Mouse (Mus musculus): ENCODE results near the gene Calm4. TPM values are rescaled to one million over a fixed set of nuclear protein-coding genes. Genes with fewer than 3 reads are reported as not detected.

The Calm4 gene
- polyA plus RNA-seq, 1 experiment: not detected

- no peak overlapping the region for H3K4me3 ChIP-seq (replicated peaks; ENCODE audit: insufficient read depth, low read depth, low read length)
- no peak overlapping the region for H3K27ac ChIP-seq (ENCODE audit: insufficient read depth, low read length)
- WGBS: 59% methylated on average over 6 of the region's 6 CpGs
- no peak for TF ChIP-seq POLR2A (IDR thresholded peaks at IDR 0.05; ENCODE audit: borderline replicate concordance, insufficient read depth, low read length)
- TF ChIP-seq CTCF (IDR thresholded peaks at IDR 0.05; ENCODE audit: borderline replicate concordance, insufficient read depth, low read depth, low read length): no peak
- DNase-seq: no peak
- no peaks in the 10 kb centered on the region for H3K4me1 ChIP-seq (ENCODE audit: control insufficient read depth, insufficient read depth, low read length)
- H3K27me3 ChIP-seq (ENCODE audit: control insufficient read depth, insufficient read depth, low read length): no peaks in the 10 kb centered on the region
Measured at GRCm38 (mm10) chr13:3877185-3877584, 39.6 kb downstream of the Calm4 start.

- no peak overlapping the region for H3K27ac ChIP-seq (ENCODE audit: insufficient read depth, low read length)
- DNase-seq: no peak
- H3K27me3 ChIP-seq (ENCODE audit: control insufficient read depth, insufficient read depth, low read length): no peaks in the 10 kb centered on the region
- whole genome bisulfite sequencing: 71% methylated on average over 4 of the region's 4 CpGs
- H3K4me1 ChIP-seq (ENCODE audit: control insufficient read depth, insufficient read depth, low read length): no peaks in the 10 kb centered on the region
- no peak for TF ChIP-seq CTCF (IDR thresholded peaks at IDR 0.05; ENCODE audit: borderline replicate concordance, insufficient read depth, low read depth, low read length)
- TF ChIP-seq POLR2A (IDR thresholded peaks at IDR 0.05; ENCODE audit: borderline replicate concordance, insufficient read depth, low read length): no peak
- no peak overlapping the region for H3K4me3 ChIP-seq (replicated peaks; ENCODE audit: insufficient read depth, low read depth, low read length)
Measured at GRCm38 (mm10) chr13:3877679-3878220, 40.2 kb downstream of the Calm4 start.

GRCm38 (mm10) chr13:3886663-3887062, 49.1 kb downstream of the Calm4 start:
- 93% methylated on average over 7 of the region's 7 CpGs for WGBS

More at GRCm38 (mm10) chr13:3886663-3887062, 49.1 kb downstream of the Calm4 start:
- no peaks in the 10 kb centered on the region for H3K4me1 ChIP-seq (ENCODE audit: control insufficient read depth, insufficient read depth, low read length)
- no peaks in the 10 kb centered on the region for H3K27me3 ChIP-seq (ENCODE audit: control insufficient read depth, insufficient read depth, low read length)
- H3K27ac ChIP-seq (ENCODE audit: insufficient read depth, low read length): no peak overlapping the region
- DNase-seq: no peak
- H3K4me3 ChIP-seq (replicated peaks; ENCODE audit: insufficient read depth, low read depth, low read length): no peak overlapping the region
- no peak for TF ChIP-seq POLR2A (IDR thresholded peaks at IDR 0.05; ENCODE audit: borderline replicate concordance, insufficient read depth, low read length)
- no peak for TF ChIP-seq CTCF (IDR thresholded peaks at IDR 0.05; ENCODE audit: borderline replicate concordance, insufficient read depth, low read depth, low read length)

Other genes with a start within 250 kb of the Calm4 start
- gene Fam208b, start 226.6 kb upstream of the Calm4 start, polyA plus RNA-seq (2012; rRNA removed): 12.4 and 14.9 TPM in 2 replicates
- 52.8 and 53.1 TPM in 2 replicates for gene Asb13, start 203.7 kb upstream of the Calm4 start, polyA plus RNA-seq (2012; rRNA removed)
- gene Calml3, start 33.4 kb upstream of the Calm4 start, polyA plus RNA-seq (2012; rRNA removed): not detected in 2 replicates
- gene Calm5, start 16.4 kb downstream of the Calm4 start, polyA plus RNA-seq (2012; rRNA removed): not detected in 2 replicates
- 7.8 and 8.6 TPM in 2 replicates for gene Net1, start 80.5 kb downstream of the Calm4 start, polyA plus RNA-seq (2012; rRNA removed)
- gene Tubal3, start 80.5 kb downstream of the Calm4 start, polyA plus RNA-seq (2012; rRNA removed): not detected in 2 replicates
- not detected in 2 replicates for gene Ucn3, start 107.6 kb downstream of the Calm4 start, polyA plus RNA-seq (2012; rRNA removed)
- gene Akr1c14, start 211.3 kb downstream of the Calm4 start, polyA plus RNA-seq (2012; rRNA removed): 1.5 and 2.9 TPM in 2 replicates